Mouse (Mus musculus) cerebral cortex, adult 2 months (tissue): Measurements from ENCODE around the gene Rpl12.

Source experiments
- WGBS: fragments of 180-500 bp; shearing (Covaris S2); methylation state at CpG from one replicate; pipeline ENCODE4 v1.1.7; 2018; 5-methylcytosine and 5-hydroxymethylcytosine counted together

Rpl12 gene

DNA sequence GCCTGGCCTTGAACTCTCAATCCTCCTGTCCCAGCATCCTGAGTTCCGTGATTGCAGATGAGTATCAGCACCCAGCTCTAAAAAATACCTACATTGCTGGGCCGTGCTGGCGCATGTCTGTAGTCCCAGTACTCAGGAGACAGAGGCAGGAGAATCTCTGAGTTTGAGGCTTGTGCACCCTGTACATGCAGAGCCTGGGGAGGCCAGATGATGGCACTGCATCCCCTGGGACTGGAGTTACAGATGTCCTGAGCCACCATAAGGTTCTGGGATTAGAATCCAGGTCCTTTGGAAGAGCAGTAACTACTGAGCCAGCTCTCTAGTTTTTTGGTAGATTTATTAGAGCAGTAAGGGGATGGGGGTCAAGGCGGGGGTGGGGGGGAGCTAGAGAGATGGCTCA lies 20.9 kb upstream of the Rpl12 start:
- WGBS = 94% methylated on average over 4 of the region's 4 CpGs

DNA sequence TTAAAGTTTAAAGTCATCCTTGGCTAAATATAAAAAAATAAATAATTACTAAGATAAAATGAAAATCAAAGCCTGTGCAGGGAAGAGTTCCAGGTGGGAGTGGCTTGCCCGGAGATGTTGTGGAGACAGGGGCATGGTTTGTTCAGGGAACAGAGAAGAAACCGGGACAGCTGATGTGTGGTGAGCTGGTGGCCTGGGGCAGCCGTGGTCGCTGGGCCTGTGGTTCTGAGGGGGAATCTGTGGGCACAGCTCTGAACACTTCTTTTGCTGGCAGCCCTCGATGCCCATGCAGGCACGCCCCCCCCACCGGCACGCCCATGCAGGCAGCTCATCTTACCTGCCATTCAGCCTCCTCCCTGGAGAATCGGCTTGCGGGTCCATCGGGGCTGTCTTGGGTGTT lies 13.9 kb upstream of the Rpl12 start:
- 84% methylated on average over 11 of the region's 11 CpGs for WGBS

DNA sequence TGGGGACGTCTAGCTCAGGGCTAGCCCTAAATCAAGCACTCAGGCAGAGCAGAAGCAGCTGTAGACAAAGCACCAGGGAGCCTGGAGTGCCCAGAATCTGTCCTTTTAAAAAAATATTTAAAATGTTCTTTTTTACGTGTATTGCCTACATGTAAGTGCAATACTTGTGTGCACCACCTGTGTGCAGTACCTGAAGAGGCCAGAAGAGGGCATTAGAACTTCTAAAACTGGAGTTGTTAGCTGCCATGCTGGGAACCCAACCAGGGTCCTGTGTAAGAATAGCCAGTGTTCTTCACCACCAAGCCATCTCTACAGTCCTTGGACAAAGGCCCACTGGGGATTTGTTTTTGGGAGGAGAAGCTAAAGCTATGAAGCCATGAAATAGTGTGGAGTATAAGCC lies 6.8 kb upstream of the Rpl12 start:
- 97% methylated on average over 2 of the region's 2 CpGs for WGBS

DNA sequence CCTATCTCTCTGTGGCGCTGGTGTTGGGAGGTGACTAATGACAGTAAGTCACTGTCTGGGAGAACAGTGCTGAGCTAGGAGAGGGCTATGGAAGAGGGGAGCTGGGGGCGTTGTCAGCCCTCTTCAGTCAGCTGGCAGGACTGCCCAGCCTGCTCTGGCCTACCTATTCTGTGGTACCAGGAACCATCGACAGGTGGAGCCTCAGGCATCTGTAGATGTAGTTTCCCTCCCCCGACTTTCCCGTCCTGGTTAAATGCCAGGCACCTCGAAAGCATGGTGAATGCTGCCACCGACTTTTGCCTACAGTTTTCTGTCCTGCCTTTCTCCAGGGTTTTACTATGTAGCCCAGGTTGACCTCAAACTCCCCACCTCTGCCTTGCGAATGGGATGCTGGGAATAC lies 4.0 kb upstream of the Rpl12 start:
- 50% methylated on average over 8 of the region's 8 CpGs for WGBS

DNA sequence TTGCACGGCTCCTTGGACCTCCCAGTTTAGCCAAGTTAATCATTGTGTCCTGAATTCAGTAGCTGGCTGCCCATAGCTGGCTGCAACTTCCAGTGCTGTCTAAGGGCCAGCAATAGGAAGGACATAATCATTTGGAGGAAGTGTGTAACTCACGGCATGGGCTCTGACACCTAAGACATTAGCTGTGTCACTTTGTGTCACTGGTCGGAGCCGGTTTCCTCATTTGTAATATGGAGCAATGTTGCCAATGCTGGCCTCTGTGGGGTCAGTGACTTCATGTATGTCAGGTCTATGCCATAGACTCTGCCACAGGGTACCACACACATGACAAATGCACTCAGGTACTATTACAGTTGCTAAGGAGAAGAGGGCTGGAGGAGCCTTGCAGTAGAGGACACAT lies 1.1 kb upstream of the Rpl12 start:
- 79% methylated on average over 4 of the region's 4 CpGs for WGBS

DNA sequence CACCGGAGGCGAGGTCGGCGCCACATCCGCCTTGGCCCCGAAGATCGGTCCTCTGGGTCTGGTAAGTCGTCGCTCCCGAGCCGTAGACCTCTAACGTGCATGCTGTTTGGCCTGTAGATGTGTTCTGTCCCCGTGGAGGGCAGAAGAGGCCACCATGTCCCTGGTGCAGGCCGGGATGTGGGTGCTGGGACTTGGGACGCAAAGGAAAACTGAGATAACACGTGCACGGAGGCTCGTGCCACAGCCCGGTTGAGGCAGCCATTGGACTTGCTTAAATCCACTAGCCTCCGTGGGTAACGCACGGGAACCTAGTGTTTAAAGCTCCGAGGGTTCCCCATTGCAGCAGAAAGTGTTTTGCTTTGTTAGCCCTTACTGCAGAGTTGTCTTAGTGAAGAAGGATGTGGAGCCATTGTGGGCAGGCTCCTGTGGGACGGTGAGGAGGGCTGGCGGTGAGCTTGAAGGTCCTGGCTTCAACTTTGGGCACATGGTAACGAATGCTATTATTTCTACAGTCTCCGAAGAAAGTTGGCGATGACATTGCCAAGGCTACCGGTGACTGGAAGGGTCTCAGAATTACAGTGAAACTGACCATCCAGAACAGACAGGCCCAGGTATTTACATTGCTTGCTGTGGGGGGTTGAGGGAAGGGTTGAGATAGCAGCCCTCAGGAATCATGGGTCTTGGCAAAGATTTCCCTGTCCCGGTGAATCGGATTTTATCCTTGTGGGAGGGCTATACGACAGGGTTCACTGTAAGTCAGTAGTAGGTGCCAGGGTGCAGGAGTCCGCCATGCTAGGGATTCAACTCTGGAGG lies 909 bp downstream of the Rpl12 start:
- WGBS = 3% methylated on average over 33 of the region's 33 CpGs

DNA sequence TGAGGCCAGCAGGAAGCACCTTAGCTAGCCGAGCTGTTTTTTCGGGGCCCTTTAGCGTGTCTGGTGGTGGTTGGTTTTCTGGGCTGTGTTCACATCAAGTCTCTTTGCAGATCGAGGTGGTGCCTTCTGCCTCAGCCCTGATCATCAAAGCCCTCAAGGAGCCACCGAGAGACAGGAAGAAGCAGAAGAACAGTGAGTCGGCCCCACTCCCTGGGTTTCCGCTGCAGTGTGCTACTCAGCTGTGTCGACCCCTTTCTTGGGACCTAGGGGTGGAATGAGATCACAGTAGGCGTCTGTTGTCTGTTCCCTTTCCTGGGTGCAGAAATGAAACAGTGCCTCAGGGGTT lies 1.5 kb downstream of the Rpl12 start:
- WGBS = 14% methylated on average over 9 of the region's 9 CpGs

DNA sequence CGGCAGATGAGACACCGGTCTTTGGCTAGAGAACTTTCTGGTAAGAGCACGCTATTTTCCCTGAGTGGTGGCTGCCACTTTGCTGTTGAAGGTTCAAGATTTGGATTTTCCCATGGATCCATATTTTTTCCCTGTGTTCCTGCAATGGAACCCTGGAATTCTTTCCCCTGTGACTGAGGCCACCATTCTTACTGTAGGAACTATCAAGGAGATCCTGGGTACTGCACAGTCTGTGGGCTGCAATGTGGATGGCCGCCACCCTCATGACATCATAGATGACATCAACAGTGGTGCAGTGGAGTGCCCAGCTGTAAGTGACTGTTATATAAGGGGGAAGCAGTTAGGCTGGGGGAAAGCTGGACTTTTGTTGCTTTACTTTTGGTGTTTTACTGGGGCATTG lies 2.2 kb downstream of the Rpl12 start:
- 65% methylated on average over 4 of the region's 4 CpGs for WGBS

DNA sequence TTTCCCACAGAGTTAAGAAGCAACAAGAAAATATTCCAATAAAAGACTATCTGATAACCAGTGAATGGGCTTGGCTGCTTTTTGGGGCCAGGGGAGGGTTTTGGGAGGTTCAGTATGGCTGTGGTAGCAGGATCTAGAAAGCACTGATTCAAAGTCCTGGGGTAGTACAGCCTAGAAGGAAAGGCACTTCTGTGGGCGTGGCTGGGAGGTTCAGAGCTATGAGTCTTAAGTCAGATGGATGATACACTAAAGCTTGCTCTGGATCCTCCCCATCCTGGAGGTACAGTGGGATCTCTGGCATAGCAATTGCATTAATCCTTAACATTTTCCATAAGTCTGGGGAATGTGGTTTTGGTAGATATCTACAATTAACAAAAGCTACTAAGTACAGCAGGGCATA lies 2.6 kb downstream of the Rpl12 start:
- 83% methylated on average over 1 of the region's 1 CpGs for WGBS

DNA sequence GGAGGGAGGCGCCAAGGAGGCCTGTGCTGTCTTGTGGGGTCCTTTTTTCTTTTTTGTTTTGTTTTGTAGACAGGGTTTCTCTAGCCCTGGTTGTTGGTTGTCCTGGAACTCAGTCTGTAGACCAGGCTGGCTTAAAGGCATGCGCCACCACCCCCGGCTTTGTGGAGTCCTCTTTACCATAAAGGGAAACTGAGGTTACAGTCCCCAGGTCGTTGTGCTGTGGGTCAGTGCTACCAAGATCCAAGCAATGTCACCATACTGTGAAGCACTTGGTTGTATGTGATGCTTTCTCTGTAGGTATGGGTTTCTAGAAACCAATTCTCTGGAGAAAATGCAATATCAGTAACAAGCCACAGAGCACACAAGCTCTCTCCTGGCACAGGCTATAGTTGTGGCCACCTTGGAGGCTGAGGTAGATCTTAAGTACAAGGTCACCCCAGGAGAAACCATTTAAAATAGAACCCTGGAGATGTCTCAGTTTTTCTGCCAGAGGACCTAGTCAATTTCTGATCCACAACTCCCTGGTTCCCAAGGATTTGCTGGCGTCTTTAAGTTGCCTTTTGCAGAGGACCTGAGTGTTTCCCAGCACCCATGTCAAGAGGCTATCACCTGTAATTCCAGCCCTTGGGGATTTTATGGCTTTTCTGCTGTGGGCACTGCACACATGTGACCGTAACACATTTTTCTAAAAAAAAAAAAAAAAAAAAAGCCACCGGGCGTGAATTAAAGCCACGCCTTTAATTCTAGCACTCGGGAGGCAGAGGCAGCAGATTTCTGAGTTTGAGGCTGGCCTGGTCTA lies 3.5 kb downstream of the Rpl12 start:
- WGBS = 42% methylated on average over 10 of the region's 10 CpGs

DNA sequence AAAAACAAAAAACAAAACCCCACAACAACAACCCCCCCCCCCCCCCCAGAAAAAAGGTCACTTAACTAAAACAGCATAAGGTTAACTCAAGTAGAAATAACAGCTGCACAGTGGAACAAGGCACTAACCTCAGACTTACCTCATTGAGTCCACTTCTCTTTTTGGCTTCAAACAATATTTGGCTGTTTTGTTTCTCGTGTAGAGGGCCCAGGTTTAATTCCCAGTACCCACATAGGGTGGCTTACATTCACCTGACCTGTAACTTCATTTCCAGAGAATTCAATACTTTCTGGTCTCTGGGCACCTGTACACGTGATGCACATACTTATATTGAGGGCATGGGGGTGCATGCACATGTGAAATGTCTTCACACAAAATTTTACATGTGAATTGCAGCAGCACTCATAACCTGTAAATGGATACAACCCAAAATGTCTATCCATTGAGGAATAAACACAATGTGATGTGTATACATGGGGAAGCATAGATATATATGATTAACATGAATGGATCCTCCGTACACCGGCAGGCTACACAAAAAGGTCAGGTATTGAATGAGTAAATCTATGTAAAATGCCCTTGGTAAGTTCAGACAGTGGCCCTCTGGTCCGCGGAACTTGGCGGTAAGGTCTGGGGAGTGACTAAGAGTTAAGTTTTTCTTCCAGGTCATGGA lies 4.3 kb downstream of the Rpl12 start:
- WGBS = 20% methylated on average over 7 of the region's 7 CpGs

DNA sequence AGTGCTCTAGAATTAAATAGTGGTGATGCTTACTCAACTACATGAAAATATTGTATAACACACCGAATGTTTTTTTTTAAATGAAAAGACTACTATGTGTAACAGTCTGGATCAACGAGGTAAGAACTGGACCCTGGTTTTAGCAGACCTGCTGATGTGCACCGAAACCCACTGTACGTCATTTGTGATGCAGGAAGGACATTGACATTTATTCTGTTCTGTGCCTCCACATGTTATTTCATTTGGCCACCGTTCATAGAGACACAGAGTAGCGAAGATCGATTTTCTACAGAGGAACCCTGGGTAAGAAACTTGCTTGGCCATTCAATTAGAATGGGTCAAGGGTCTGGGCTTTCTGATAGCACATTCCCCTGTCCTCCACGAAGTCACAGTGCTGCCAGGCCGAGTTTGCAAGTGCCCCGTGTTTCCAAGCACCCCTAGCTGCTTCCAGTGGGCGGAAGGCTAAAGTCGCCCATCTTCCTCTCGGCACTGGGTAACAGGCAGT lies 4.9 kb downstream of the Rpl12 start:
- 7% methylated on average over 13 of the region's 13 CpGs for WGBS

DNA sequence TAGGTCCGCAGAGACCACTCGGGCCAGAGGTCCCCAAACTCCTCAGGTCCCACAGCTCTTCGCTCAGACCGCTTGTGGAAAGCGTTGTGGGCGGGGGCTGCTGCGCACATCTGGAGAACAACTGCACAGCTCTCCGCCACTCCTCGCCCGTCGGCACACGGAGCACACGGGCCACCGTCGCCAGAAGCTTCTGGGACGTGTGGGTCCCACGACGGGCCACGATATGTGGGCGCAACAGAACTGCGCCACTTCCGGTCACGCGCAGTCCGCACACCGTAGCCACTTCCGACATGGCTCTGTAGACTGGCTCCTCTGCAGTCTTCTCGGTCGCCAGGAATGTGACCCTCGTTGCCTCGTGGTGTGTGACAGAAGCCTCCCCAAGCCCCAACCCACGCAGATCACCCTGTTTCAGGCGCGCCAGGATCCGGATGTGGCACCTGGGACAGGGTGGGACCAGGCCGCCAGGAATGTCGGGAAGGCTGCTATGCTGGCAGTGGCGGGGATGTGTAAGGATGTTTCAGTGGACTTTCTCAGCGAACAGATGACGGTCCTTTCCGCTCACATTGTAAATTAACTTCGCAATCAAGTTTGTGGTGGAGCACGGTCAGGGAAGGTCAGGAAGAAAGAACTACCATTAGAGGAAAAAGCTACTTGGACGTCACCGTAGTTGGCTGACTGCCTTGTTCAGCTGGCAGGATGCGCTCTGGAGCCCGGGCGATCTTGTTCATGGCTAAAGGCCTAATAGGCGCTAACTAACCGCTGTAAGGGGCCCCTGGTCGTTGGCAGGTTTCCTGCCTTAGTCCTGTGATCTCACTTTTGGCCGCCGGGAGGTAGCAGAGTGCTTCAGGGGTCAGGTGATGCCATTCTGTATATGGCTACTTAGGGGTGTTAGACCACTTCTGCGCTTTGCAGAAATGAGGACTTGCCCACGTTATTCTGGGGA lies 5.6 kb downstream of the Rpl12 start:
- under 1% methylated on average over 55 of the region's 55 CpGs for WGBS

DNA sequence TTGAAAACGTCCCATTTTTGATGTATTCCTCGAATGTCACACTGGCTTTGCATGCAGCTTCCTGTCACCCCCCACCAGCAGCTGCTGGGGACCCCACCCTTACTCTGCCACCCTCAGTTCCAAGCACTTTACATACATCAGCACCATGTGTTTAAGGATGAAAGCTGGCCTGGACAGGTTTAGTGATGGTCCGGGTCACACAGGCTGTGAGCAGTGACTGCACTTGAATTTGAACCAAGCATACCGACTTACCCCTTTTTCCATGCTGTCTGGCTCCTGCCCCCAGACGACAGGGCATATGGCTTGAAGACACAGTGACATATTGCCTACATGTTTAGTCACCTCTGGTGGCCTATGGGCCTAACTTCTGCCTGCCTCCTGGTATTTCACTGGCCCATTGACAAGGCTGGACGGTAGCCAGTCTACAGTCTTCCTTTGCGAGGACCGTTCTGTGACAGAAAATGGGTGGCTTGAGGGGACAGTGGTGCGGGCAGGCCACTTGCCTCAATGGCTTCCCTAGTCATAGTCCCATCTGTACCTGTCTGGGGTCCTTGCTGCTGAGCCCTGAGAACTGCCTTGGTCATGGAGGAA lies 6.8 kb downstream of the Rpl12 start:
- 64% methylated on average over 9 of the region's 9 CpGs for WGBS

DNA sequence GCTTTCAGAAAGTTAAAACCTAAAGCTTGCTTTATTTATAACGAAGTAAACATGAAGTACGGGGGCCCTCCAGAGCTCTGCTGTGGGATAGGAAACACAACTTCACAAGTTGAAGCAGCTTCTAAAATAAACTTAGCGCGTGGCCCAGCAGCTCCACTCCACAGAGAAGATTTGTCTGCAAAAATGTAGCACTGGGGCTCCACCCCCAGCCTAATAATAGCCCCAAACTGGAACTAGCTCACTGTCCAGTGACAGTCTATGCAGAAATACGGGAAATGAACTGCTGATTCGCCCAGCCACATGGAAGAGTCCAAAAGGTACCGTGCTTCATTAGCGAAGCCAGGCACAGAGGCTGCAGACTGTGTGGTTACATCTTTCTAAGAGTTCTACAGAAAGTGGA lies 8.0 kb downstream of the Rpl12 start:
- 43% methylated on average over 8 of the region's 8 CpGs for WGBS

DNA sequence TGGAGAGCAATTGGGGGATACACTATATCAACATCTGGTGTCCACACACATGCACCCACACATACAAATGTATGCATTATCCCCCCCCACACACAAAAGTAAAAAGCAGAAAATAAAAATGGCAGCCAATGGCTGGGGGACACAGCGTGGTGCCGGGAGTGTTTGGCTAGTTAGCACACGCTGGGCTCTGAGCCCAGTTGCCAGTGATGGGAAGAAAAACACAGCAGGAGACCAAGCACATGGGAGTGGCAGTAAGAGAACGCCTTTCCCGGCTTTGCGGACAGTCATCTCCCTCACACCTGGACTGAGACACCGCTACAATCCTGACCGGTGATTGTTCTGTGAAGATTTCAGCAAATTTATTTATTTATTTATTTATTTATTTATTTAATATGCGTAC lies 9.9 kb downstream of the Rpl12 start:
- 25% methylated on average over 9 of the region's 9 CpGs for WGBS

DNA sequence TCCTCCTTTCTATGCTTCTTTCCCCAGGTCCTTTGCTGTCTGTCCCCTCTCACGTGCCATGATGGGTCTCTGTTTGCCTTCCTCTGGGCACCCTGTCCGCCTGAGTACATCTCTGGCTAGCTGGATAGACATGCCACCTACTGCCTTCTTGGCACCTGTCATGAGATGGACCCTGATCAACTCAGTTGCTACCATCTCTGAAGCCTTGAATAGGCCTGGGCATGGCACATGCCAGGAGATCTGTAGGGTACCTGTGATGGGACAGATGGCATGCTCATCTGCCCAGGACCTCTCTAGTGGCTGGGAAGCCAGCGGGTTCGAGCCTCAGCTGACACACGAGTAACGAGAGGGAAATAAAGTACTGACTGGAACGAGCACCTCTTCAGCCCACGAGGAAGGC lies 12.9 kb downstream of the Rpl12 start:
- whole genome bisulfite sequencing = 88% methylated on average over 8 of the region's 8 CpGs

DNA sequence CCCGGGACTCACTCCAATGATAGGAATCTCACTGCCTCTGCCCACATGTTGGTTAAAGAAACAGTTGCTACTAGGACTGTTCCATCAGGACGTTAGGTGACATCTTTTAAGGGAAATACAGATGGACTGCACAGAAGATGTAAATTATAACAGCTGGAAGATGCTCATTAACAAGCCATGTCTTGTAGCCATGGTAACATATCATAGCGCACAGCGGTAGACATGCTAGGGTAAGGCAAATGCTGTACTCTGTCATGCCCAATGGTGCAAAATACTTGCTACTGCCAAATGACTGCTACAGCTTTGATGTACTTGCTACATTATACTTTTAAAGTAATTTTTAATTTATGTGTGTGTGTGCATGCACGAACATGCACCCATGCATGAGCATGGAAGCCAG lies 15.8 kb downstream of the Rpl12 start:
- 61% methylated on average over 5 of the region's 5 CpGs for WGBS

DNA sequence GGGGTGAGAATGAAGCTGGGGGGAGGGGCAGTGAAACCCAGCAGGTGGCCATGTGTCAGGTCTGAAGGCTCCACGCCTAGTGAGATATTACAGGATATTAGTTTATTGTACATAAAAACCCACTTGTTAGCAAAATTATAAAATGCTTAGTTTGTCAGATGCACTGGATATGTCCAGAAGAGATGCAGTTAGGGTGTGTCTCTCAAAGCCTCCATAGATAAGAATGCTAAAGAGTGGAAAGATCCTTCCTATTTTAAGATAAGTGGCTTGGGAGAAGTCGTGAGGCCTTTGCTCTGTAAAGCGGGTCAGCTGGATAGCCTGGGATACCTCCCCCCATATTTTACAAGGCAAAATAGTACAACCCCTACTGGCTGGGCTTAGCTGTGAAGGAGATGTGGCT lies 17.3 kb downstream of the Rpl12 start:
- 72% methylated on average over 3 of the region's 3 CpGs for WGBS

DNA sequence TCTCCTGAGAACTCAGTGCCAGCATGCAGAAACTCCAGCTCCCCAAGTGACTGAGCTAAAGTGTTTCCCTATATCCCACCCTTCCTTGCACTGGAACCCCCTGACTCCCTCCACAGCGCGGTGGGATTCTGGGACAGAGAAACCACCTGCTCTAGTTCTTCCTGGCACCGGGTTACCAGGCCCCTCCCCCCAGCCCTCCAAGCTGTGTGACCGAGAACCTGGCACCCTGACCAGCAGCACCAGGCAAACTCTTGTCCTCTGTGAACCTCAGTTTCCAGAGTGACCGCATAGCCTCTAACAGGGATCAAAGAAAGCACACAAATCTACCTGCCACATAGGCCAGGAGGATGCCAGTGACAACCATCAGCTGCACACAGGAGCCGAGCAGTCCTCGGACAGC lies 18.3 kb downstream of the Rpl12 start:
- 82% methylated on average over 7 of the region's 7 CpGs for WGBS

DNA sequence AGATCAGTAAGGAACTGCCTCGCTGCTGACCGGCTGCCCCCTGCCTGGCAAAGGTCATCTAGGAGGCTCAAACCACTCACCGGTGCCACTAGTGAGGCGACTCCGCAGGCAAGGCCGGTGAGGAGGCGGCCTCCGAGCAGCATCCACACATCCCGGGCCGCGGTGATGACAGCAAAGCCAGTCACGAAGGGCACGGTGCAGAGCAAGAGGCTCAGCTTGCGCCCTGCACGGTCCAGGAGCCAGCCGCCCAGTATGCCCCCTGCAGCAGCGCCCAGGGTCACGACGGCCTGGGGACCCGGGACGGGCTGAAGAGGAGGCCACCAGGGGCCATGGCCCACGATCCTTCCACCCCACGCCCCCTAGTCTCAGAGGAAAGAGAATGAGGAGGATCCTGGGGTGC lies 19.9 kb downstream of the Rpl12 start:
- 2% methylated on average over 23 of the region's 23 CpGs for WGBS
